Mouse (Mus musculus): ENCODE measurements around the gene Gm49416.

Gm49416 gene

DNA sequence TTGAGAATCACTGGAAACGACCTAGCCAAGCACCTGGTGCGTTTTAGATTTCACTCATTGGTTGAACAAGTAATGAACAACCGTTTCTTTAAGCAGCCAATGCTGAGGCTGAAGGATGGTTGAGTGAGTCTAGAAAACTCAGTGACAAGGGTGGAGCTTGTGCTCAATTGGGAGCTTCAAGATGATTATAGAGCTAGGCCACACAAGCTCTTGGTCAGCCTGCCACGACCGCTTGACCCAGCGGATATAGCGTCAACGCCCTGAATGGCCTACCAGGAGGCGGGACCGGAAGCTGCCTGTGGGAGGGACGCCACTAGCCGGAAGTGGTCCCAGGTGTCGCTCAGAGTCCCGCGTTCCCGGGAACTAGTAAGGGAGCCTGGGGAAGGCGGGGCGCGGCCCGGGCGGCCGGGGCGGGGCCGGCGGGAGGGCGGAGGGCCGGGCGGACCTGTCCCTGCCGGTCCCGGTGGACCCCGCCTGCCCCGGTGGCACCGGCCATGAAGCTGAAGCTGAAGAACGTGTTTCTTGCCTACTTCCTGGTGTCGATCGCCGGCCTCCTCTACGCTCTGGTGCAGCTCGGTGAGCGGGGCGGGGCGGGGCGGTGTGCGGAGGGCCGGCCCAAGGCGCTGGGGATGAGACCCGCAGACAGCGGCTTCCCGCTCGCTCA, 31.5 kb downstream of the Gm49416 start, which contains the start of gene B3gat3:
TSS of gene B3gat3 (plus strand) at position 302 of the 664 bp plus-strand sequence.
- DNase-seq (ENCODE audit: low spot score), result peak; percentile 96

DNA sequence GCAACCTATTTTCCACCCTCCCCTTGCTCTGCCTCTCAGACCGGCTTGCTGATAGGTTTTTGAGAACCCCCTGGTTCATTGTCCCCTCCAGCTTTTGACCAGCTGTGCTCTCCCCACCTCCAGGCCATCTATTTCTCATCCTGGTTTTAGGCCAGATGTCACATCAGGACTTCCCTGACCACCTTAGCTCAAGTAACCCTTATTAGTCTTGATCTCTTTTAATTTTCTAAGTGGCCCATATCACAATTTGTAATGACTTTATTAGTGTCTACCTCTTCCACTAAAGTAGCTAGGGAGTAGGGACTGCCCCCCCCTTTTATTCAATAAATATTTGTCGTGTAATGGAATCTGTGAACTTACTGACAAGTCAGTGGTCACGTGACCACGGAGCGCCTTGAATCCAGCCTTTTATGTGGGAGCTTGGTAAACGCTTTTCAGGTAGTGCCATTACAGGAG, 32.1 kb downstream of the Gm49416 start:
- DNase-seq (ENCODE audit: low spot score), result no peak

DNA sequence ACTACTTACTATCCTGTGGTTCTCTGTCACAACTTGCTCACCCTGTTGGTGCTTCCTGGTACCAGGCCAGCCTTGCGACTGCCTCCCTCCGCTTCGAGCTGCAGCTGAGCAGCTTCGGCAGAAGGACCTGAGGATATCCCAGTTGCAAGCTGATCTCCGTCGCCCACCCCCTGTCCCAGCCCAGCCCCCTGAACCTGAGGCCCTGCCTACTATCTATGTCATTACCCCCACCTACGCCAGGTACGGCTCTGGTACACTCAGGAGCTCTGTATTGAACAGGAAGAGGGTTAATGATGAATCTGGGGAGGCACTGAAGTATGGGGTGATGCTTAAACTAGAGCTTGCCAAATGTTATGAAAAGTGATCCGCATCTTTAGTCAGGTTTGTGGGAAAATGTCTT, 33.0 kb downstream of the Gm49416 start:
- DNase-seq (ENCODE audit: low spot score), result no peak

DNA sequence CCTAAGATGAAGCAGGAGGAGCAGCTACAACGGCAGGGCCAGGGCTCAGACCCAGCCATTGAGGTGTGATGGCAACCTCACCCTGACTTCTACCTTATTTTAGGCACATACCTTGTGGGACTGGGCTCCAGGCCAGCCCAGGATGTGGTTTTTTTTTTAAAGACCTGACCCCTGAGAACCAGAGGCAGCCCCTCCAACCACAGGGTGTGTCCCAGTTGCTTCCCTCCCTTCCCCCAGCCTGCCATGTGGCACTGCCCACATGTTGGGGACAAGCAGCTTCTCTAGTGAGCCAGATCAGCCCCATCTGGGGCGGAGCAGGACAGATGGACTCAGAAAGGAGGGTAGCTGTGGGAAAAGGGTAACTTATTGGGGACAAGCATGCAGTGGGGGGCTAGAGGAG, 38.0 kb downstream of the Gm49416 start:
- DNase-seq (ENCODE audit: low spot score), result no peak

DNA sequence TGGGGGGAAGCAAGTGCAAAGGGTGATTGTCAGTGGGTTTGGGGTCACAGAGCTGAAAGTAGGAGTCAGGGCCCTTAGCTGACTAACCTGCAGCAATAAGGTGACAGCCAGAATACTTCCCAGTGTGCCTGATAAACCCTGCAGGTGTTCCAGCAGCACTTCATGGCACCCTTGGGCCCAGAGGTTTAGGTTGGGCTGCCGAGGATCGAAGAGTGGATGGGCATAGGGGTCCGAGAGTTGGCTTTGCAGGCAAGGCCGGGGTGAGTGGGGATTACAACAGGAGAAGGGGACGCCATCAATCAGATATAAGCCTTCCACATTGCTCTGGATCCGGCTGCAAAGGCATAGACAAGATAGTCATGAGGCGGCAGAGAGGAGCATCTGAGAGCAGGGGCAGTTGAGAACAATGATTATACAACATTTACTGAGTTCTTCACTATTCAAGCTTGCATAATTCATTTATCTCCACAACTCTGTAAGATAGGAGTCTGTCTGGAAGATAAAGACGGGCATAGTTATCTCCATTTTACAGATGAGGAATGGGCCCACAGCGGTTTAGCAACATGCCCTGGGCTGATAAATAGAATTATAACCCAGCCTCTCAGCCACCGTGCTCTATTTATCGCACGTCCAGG, 39.3 kb downstream of the Gm49416 start:
- DNase-seq (ENCODE audit: low spot score), result no peak

DNA sequence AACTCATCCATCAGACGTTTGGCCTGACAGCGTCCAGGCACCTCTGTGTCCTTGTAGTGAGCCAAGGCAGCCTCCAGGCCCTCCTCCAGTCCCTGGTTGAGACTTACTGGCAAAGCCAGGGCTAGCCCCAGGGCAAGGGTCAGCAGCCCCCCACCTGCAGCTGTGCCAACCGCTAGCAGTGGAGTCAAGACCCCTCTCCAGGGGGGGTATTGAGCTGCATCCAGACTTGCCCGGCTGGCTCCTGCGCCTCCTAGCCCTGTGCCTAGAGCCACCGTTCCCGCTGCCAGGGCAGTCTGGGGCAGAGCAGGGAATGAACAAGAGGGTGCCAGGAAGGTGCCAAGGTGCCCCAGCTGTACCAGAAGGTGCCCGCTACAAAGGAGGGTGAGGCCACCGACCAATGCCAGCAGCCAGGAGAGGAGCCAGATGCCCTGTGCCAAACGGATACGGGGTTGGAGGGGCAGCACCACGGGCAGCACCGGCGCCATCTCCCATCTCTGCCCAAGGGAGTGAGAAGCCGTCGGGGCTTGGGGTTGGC, 40.0 kb downstream of the Gm49416 start:
- no peak for DNase-seq (ENCODE audit: low spot score)

DNA sequence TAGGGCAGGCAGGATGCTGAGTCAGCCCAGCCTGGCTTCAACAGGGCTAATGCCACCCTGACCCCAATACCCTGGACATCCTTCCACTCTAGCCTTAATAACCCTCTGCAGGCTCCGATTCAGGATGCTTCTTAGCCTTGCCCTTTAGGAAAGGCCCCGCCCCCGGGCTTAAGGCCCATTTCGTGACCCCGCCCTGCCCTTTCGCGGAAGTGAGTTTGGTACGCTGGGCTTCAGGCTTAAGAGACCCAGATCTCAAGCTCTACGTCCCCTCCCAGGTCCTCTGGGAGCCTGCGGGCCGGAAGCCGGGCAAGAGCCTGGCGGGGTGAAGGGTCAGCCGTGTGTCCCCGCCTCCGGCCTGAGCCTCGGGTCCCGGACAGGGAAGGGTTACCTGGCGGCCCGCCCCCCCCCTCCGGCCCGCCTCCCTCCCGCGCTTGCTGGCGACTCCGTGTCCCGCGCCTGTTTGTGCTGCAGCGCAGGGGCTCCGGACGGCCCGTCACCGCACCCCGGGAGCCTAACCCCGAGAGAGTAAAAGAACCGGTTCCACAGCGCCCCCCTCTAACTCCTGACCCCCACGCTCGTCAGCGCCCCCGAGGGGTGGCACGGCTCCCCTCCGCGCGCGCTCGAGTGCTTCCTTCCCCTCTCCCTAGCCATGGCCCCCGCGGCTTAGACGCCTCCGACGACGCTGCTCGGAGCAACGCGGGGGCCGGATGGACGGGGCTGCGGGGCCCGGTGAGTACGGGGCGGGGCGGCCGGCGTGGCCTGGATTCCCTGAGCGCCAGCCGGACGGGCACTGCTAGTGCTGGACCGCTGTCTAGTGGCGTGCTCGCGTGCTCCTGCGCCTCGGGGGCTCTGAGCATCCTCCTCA, 40.7 kb downstream of the Gm49416 start, which contains the start of the genes Rom1 and Eml3:
TSS of gene Rom1 (minus strand) at position 133 of the 865 bp plus-strand sequence.
TSS of gene Eml3 (plus strand) at position 329 of the 865 bp plus-strand sequence.
- peak; percentile 89 for DNase-seq (ENCODE audit: low spot score)

DNA sequence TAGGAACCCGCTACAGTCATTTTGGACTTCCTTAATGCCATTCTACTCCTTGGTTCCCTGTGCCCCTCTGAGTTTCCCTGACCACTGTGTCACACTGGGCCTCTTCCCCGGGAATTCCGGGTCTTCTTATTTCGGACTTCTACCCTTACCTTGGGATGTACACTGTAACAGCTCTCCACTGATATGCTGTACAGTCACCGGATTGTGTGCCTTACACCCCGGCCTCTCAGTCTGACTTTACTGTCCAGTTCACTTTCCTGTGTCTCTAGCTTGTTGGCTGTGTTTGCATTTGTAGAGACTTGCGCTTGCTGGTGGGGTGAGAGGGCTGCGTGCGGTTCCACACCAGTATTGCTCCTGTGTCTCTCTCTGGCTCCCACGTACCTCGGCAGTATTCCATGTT, 41.4 kb downstream of the Gm49416 start:
- DNase-seq (ENCODE audit: low spot score), result no peak

DNA sequence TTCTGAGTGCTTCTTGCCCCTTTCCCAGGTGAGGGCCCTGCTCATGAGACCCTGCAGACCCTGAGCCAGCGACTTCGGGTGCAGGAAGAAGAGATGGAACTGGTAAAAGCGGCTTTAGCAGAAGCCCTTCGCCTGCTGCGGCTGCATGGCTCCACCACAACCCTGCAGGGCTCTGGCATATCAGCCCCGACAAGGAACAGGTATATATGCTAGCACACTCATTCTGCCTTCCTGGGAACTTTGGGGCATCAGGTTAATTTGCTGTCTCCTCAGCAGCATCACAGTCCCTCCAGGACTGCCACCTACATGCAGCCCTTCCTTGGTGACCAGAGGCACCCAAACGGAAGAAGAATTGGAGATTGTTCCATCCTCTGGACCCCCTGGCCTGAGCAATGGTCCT, 42.0 kb downstream of the Gm49416 start:
- DNase-seq (ENCODE audit: low spot score), result no peak

DNA sequence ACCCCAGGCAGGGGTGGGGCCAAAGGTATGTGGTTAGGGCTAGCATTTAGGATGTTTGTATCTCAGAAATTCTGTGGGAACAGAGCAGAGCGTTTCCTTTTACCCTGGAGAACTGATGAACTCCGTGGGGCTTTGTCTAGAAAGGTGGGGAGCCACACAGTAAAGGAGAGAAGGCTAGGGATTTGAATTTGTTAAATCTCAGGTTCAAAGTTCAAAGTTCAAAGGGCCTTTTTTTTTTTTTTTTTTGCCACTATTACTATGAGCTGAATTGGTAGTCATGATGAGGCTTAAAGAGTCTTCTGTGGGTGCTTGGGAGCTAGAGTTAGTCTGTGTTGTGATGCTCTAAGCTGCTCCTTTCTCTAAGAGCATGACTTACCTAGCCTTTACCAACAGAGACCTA, 48.0 kb downstream of the Gm49416 start:
- DNase-seq (ENCODE audit: low spot score), result no peak

DNA sequence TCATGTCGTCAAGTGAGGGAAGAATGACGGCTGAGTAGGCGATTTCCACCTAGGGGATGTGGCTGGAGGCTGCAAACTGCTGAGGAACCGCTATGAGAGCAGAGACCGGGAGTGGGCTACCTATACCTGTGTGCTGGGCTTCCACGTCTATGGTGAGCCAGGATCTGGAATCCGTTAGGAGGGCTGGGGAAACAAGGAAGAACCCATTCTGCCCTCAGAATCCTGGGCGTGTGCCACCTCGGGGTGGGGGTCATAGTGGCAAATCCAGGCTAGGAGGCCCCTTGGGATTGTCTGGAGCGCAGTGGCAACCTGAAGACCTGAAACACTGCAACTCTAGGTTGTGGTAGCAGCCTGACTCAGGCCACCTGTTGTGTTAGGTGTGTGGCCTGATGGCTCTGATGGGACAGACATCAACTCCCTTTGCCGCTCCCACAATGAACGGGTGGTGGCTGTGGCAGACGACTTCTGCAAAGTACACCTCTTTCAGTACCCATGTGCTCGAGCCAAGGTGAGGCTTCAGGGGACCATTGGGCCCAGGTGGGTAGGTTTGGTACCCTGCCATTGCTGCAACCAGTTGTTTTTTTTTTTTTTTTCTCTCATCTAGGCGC, 51.9 kb downstream of the Gm49416 start:
- DNase-seq (ENCODE audit: low spot score), result no peak

DNA sequence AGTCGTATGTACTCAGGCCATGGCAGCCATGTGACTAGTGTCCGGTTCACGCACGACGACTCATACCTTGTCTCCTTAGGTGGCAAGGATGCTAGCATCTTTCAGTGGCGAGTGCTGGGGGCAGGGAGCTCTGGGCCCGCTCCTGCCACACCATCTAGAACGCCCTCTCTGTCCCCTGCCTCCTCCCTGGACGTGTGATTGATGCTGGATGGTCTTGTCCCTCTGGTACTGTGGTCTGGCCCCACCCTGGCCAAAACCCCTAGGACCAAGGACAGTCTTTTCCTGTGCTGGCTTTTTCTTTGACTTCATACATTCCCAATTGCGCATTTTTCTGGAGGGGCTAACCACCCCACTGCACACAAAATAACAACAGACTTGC, 52.4 kb downstream of the Gm49416 start:
- DNase-seq (ENCODE audit: low spot score), result no peak

DNA sequence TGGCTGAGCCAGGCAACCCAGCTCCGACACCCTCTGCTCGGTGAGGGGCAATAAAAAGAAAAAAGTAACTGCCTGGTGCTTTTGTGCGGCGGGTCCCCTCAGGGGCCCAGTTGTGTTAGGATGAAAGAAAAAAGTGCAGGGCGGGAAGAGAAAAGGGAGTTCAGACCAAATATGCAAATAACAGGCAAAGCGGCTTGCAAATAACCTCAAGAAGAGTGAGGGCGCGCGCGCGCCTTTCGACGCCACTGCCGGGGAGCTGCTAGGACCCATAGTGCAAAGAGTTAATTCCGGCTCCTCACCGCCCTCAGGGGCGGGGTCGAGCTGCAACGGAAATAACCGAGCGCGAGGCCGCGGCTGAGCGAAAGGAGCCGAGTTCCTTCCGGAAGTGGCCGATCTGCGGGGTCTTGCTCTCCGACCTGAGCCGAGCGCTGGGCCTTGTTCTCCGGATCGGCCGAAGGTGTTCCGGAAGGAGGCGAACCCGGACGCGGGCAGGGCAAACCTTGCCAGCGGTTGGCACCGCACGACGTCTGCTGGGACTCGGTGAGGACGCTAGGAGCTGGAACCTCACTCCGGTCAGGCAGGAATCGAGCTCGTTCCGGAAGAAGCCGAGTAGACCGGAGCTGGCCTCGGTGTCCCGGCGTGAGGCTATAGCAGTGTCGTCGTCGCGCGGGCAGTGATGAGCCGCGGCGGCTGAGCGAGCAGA, 52.9 kb downstream of the Gm49416 start, which contains the start of gene Mta2:
TSS of gene Mta2 (plus strand) at position 361 of the 703 bp plus-strand sequence.
- peak; percentile 98 for DNase-seq (ENCODE audit: low spot score)

DNA sequence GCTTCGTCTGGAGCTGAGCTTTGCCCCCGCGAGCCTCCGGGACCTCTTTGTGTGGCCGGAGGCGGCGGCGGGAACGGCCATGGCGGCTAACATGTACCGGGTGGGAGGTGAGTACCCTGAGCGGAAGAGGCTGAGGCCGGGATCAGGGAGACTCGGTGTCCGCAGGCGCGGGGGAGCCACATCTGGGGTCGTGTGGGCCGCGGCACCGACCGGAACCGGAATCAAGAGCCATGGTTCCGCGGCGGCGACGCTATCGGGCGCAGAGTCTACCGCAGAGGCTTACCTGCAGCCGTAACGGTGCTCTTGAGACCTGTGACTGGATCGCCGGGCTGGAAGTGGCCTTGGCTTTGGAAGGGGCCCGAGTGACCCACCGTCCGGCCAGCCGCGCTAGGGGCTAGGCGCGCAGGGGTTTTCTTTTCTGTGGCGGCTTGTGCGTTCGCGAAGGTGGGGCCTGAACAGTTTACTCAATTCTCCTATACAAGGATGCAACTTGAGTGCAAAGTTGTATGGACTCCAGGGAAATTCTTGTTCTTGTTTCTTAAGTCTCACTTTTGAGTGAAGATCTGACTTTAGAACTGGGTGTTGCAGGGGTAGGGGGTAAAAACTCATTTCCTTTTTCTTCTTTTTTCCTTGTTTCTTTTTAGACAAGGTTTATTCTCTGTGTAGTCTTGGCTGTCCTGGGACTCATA, 53.7 kb downstream of the Gm49416 start:
- peak; percentile 44 for DNase-seq (ENCODE audit: low spot score)

DNA sequence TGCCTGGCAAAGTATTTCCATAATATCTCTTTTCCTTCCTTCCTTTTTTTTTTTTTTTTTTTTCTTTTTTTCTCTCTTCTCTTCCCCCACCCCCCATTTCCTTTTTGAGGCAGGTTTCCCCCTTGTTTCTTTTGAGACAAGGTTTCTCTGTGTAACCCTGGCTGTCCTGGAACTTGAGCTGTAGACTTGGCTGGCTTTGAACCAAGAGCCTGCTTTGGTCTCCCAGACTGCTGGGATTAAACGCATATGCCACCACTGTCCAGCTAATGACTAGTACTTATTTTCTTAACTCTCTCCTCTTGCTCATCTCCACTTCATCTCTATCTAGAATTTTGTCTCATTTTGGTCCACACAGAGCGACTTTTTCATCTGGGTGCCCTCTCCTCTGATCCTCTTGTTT, 54.3 kb downstream of the Gm49416 start:
- DNase-seq (ENCODE audit: low spot score), result no peak

DNA sequence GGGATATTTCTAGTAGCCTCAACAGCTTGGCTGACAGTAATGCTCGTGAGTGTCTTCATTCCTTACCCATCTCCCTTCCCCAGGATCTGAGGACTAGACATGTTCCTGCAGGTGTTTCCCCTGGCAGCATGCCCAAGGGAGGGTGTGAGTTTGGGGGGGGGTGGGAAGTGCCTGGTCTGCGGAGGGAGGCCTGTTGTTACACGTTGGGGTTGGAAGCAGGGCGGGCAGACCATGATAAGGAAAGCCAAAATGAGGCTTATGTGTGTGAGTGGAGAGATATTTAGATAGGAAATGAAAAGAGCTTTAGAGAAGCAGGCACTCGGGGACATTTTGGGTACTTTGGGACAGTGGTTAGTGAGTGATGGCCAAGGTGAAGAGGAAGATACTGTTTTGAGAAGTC, 55.3 kb downstream of the Gm49416 start:
- peak; percentile 63 for DNase-seq (ENCODE audit: low spot score)

DNA sequence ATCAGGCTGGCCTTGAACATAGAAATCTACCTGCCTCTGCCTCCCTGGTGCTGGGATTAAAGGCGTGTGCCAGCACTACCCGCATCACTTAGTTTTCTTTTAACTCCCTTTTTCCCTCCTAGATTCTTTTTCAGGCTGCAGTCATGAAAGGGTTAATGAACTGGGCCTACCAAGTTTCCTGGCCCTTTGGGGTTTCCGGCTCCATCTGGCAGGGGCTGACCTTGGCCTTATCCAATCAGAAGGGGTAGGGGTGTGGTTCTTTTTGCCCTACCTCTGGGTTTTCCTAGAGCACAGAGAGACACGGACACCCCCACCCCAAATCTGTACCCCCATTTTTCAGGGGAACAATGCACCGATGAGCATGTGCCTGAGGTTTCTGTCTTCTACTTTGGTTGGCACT, 56.0 kb downstream of the Gm49416 start:
- peak; percentile 83 for DNase-seq (ENCODE audit: low spot score)
